Comparison of ENCODE assay signal across 19 mouse cellular contexts in the genomic region with DNA sequence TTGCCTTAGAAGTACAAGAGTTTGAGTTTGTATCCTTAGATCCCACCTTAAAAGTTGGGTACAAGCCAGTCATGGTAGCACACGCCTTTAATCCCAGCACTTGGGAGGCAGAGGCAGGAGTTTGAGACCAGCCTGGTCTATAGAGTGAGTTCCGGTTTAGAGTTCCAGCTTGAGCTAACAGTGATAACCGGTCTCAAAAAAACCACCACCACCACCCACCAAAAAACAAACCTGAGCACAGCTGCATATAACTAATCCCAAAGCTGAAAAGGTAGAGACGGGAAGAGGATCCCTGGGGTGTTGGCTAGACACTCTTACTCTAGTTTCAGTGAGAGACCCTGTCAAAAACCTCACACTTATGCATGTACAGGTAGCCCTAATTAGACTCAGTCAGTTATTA.
"Had no signal": no experiment of that assay in that cellular context is flagged by ENCODE, and none has a peak within 500 bp of the region (broad histone marks: within the 10 kb centered on the region; RNA-seq: fewer than 3 reads in every experiment).

No protein-coding gene starts in this region.

- ATAC-seq: intestine, embryonic 15.5 days; lung, postnatal 0 days; midbrain, embryonic 15.5 days had no signal

- H3K27ac ChIP-seq: intestine, embryonic 15.5 days; kidney, embryonic 15.5 days; limb, embryonic 10.5 days; limb, embryonic 13.5 days; macrophage; midbrain, embryonic 12.5 days; midbrain, embryonic 15.5 days; neural tube, embryonic 12.5 days; neural tube, embryonic 15.5 days had no signal

- H3K9me3 ChIP-seq: intestine, embryonic 15.5 days; kidney, embryonic 15.5 days; limb, embryonic 10.5 days; limb, embryonic 13.5 days; midbrain, embryonic 12.5 days; midbrain, embryonic 15.5 days; neural tube, embryonic 12.5 days; neural tube, embryonic 15.5 days had no signal

- H3K4me3 ChIP-seq: intestine, embryonic 15.5 days; kidney, embryonic 15.5 days; limb, embryonic 10.5 days; limb, embryonic 13.5 days; midbrain, embryonic 12.5 days; midbrain, embryonic 15.5 days; neural tube, embryonic 12.5 days; neural tube, embryonic 15.5 days had no signal

- DNase-seq: kidney, adult 11 months; kidney, adult 8-10 months; kidney, postnatal 14 days; kidney, postnatal 4 days; lung, embryonic 14.5 days; right cerebral cortex, adult 18-20 months; right cerebral cortex, postnatal 25 days; thymus, adult 18-20 months; thymus, postnatal 36 days had no signal

- H3K4me2 ChIP-seq: intestine, embryonic 15.5 days; kidney, embryonic 15.5 days; limb, embryonic 13.5 days; lung, embryonic 14.5 days; midbrain, embryonic 12.5 days; midbrain, embryonic 15.5 days; neural tube, embryonic 12.5 days; neural tube, embryonic 15.5 days had no signal

- H3K9ac ChIP-seq: intestine, embryonic 15.5 days; kidney, embryonic 15.5 days; limb, embryonic 13.5 days; lung, embryonic 14.5 days; midbrain, embryonic 12.5 days; midbrain, embryonic 15.5 days; neural tube, embryonic 12.5 days; neural tube, embryonic 15.5 days had no signal

- H3K27me3 ChIP-seq: intestine, embryonic 15.5 days; kidney, embryonic 15.5 days; limb, embryonic 13.5 days; midbrain, embryonic 12.5 days; midbrain, embryonic 15.5 days; neural tube, embryonic 12.5 days; neural tube, embryonic 15.5 days had no signal
